Mouse (Mus musculus): ENCODE data around the gene Nxpe3.

Gene Nxpe3

DNA sequence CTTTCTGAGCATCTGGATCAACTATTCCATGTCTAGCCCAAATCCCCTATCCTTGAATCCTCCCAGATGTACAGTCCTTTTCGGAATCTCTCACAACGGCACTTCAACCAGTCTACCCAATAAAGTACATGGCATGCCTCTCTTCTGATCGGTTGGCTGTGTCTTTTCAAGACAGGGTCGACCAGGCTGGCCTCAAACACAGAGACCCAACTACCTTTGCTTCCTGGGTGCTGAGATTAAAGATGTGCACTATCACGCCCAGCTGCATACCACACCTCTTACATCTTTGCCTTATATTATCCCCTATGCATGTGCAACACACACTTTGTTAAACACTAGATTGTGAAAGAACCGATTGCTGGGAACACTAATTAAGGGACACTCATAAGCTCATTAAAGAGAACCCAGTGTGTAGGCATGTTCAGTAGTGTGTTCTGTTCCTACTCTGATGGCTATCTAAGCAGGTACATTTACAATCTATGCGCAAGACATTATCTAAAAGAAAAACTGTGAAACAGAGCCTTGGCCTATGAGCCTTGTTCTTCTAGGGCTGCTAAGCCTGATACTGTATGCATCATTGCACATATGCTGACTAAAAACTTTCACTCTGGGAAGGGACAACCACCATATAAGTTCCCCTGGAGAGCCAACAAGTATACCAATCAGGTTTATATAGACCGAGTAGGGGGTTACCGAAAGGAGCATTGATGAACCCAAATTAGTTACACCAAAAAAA lies 85.1 kb downstream of the Nxpe3 start:
- no peak for DNase-seq (ENCODE audit: low spot score in 2 of 2)

DNA sequence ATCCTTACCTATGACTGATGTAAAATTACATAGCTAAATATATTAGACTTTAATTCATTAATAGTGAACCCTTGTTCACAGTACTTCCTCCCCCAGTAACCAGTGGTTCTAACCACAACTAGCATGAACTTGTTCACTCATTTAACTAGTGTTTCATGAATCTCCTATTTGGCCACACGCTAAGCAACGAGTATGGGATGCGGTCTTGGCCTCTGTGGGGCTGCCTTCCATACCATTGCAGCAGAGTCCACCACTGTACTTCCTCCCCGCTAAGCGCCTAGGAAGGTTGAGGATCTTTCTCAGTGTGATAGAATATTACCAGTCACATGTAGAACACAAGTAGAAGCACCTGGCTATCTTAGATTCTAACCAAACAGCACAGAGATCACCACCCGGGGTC lies 85.7 kb downstream of the Nxpe3 start:
- no peak for DNase-seq (ENCODE audit: low spot score in 2 of 2)

DNA sequence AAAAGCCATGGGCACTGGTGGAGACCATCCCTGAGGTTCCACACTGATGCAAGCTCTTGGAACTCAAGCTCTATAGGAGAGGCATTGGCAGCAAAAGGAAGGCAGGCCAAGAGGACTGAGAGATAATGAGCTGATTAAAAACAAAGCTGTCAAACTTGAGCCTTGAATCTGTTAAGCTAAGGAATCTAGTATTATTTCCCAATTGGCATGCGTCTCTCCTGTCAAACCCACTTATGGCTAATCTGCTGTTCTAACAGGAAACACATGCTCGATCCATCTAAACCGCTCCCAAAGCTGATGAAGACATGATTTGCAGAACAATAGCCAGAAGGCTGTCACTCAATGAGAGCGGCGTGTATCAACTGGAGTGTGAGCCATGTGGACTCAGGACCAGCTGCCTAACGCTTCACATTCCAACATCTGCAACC lies 87.6 kb downstream of the Nxpe3 start:
- DNase-seq (ENCODE audit: low spot score in 2 of 2): no peak

DNA sequence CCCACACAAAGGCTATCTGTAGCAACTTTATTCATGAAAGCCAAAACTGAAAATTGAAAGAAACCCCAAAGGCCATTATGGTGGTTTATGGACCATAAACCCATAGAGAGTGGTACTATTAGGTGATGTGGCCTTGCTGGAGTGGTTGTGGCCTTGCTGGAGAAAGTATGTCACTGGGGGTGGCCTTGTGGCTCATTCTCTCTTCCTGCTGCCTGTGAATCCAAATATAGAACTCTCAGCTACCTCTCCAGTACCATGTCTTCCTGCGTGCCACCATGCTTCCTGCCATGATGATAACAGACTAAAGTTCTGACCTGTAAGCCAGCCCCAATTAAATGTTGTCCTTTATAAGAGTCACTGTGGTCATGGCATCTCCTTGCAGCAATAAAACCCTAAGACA lies 90.3 kb downstream of the Nxpe3 start:
- no peak for DNase-seq (ENCODE audit: low spot score in 2 of 2)

DNA sequence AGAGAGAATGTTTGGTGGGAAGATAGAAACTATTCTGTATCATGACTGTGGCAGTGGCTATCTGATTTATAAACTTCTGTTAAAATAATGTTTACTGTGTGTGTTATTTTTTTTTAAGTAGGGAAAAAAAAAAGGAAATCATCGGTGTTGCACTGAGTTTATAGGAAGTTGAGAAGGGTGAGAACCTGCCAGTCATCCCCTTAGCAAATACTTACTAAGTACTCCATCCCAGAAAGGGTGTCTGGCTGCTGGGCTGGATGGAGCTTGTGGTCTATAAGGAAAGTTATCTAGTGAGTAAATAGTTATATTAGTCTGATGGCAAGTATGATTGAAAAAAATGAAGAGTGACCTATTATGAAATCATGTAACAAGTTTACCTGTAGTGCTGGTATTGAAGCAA lies 93.5 kb downstream of the Nxpe3 start:
- no peak for DNase-seq (ENCODE audit: low spot score in 2 of 2)

DNA sequence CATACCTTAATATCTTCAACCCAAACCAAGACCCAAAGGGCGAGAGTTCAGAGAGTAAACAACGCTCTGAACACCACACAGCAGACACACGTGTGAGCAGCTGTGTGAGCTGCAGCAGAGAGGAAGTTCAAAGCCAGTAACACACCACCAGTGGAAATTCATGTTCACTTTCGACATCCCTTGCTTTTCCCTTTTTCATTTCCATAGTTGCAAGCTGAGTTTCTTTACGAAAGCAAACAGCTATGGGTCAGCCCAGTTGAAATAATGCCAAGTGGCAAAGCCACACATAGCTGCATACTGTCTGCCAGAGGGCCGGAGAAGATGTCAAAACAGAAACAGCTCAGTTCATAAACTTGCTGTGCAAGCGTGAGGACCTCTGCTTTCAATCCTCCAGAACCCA lies 96.2 kb downstream of the Nxpe3 start:
- DNase-seq (ENCODE audit: low spot score in 2 of 2): no peak

DNA sequence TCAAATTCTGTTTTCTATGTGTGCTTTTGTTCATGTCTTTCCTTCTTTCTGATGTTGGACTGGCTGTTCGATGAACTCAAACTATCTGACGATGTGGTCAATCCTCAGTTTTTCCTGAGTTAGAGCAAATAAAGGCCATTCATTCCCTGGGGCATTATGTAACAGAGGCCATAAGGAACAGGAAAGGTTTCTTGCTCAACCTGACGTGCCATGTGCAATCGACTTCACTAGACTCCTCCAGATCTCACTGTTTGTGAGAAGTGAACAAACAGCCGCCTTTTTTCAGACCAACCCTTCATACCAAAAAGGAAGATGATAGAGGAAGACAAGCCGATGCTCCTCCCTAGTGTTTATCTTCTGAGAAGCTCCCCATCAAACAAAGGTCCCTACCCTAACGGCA lies 104.8 kb downstream of the Nxpe3 start:
- no peak for DNase-seq (ENCODE audit: low spot score in 2 of 2)

All from frontal cortex, postnatal 25 days (tissue).